Mouse (Mus musculus) limb, embryonic 12.5 days (tissue): ENCODE results near the gene Dido1. TPM values are rescaled to one million over a fixed set of nuclear protein-coding genes. Genes with fewer than 3 reads are reported as not detected.
A peak's percentile ranks its signal among the peaks of the same experiment; 100 is the strongest.

Experiments
- ATAC-seq: fragments of 200-750 bp; cut with Nextera tagmentation; 2 replicates; pipeline ENCODE4 v1.8.0; 2017; ENCODE audit warnings: low read depth, moderate TSS enrichment; ENCODE audit not compliant: insufficient number of reproducible peaks, insufficient read depth, low FRiP score, low TSS enrichment
- H3K27ac ChIP-seq: fragments of 300-500 bp; sonication (generic); 2 replicates; pipeline ENCODE4 v1.5.1; 2016; ENCODE audit warnings: mild to moderate bottlenecking, moderate library complexity
- H3K27me3 ChIP-seq: fragments of 300-500 bp; sonication (generic); 2 replicates; pipeline ENCODE4 v1.6.1; 2016; ENCODE audit warnings: mild to moderate bottlenecking, moderate library complexity
- H3K36me3 ChIP-seq: fragments of 300-500 bp; sonication (generic); 2 replicates; pipeline ENCODE4 v1.6.1; 2016; ENCODE audit warnings: mild to moderate bottlenecking, moderate library complexity
- H3K4me1 ChIP-seq: fragments of 300-500 bp; sonication (generic); replicated peaks from 2 replicates; pipeline ENCODE4 v1.6.1; 2016
- H3K4me2 ChIP-seq: fragments of 300-500 bp; sonication (generic); 2 replicates; pipeline ENCODE4 v1.6.1; 2016; ENCODE audit warnings: mild to moderate bottlenecking, moderate library complexity
- H3K4me3 ChIP-seq: fragments of 300-500 bp; sonication (generic); replicated peaks from 2 replicates; pipeline ENCODE4 v1.5.1; 2016; ENCODE audit warnings: mild to moderate bottlenecking
- H3K9ac ChIP-seq: fragments of 300-500 bp; sonication (generic); replicated peaks from 2 replicates; pipeline ENCODE4 v1.6.1; 2016; ENCODE audit warnings: mild to moderate bottlenecking, moderate library complexity
- H3K9me3 ChIP-seq: fragments of 300-500 bp; sonication (generic); 2 replicates; pipeline ENCODE4 v1.6.1; 2016; ENCODE audit warnings: mild to moderate bottlenecking, moderate library complexity
- WGBS: fragments of 180-500 bp; shearing (Covaris S2); methylation state at CpG from one replicate; pipeline ENCODE4 v1.1.7; 2016; 5-methylcytosine and 5-hydroxymethylcytosine counted together
- polyA plus RNA-seq: library from polyadenylated mRNA; unstranded; fragments of >200 nt; fragmentation: Nextera tagmentation; extraction: Ambion mirVana; gene quantifications from 2 replicates; pipeline ENCODE4 v1.2.1, GENCODE M21; 2016

Dido1 gene
- polyA plus RNA-seq: 36.1 and 38.2 TPM in 2 replicates

DNA sequence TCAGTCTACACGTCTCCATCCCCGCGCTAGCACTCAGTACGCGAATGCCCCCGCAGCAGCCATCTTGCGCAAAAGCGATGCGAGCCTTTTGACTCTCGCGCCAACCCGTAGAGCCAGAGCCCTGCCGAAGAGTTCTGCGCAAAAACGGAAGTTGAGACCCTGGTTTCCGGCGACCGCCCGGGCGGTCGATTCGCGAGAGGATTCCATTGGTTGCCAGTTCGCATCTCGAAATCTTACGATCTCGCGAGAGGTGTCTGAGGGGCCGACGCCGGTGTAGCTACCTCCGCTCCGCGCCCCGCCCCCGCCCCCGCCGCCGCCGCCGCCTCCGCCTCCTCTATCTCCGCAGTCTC lies at the start of gene Dido1, which contains the start of gene Gid8:
Dido1 (minus strand) TSS at position 77 of the 350 bp plus-strand sequence.
Gid8 (plus strand) TSS at position 195 of the 350 bp plus-strand sequence.
- no peaks in the 10 kb centered on the region for H3K9me3 ChIP-seq
- peak within 1 kb of the TSS; percentile 98 for H3K9ac ChIP-seq
- peaks cover 20% of the 10 kb centered on the region for H3K4me1 ChIP-seq
- WGBS: 1% methylated on average over 40 of the region's 43 CpGs
- H3K27ac ChIP-seq: peak within 1 kb of the TSS; percentile 88
- peak within 1 kb of the TSS; percentile 99 for H3K4me3 ChIP-seq
- H3K36me3 ChIP-seq: peaks cover 44% of the 10 kb centered on the region
- ATAC-seq: peak; percentile 93
- H3K4me2 ChIP-seq: peak within 1 kb of the TSS; percentile 91
- no peaks in the 10 kb centered on the region for H3K27me3 ChIP-seq

DNA sequence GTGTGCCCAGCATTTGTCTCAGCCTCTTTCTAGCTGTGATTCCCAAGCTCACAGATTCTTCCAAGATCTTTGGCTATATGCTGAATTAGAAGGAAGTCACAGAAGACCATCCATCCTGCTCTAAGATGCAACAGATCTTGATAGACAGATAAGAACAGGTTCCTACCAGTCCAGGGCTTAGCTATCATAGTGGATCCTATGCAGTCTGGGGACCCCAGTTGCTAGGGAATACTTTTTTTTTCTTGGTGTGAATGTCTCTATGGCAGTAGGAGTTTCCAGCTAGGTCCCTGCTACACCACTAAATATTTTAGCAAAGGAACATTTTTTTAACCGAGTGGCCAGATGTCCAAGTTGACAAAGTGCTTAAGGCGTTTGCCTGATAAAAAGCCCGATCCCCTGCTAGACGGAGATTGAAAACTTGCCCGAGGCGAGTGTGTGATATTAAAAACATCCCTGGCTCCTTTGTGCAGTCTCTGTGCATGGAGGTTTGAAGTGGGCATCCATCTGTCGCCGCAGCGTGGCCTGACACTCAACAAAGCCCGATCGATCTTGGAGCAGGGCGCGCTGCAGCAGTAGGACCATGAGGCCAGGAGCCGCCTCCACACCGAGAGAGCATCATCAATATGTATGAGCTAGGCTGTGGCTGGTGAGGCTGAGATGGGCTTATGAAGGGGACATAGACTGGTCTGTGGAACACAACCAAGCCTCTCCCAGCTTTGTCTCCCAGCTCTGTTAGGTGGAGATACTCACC lies 48.9 kb upstream of the Dido1 start:
- H3K9me3 ChIP-seq: no peaks in the 10 kb centered on the region
- H3K36me3 ChIP-seq: no peaks in the 10 kb centered on the region
- no peaks in the 10 kb centered on the region for H3K4me1 ChIP-seq
- no peak overlapping the region for H3K9ac ChIP-seq
- 53% methylated on average over 15 of the region's 15 CpGs for WGBS
- no peak for ATAC-seq
- H3K27ac ChIP-seq: no peak overlapping the region
- no peak overlapping the region for H3K4me3 ChIP-seq
- peaks cover 34% of the 10 kb centered on the region for H3K27me3 ChIP-seq
- H3K4me2 ChIP-seq: no peak overlapping the region

DNA sequence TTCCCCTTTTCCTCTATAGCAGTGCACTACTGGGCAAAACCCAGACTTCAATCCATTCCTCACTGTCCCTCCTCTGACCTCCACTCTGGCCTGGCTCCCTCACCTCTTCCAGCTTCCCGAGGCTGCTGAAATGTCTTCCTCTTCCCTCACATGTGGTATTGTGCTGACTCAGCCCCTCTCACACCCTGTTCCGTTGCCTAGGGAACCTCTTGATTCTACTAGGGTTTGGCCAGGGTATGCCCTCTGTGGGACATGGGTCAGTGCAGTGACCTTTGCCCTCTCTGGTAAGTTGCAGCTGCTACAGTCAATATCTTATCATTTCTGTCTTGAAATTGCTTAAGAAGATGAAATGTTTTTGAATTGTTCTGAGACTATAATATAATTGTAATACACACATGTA lies 47.0 kb upstream of the Dido1 start:
- WGBS: 35% methylated on average over 2 of the region's 2 CpGs
- H3K36me3 ChIP-seq: no peaks in the 10 kb centered on the region
- no peak for ATAC-seq
- H3K27me3 ChIP-seq: peaks cover 39% of the 10 kb centered on the region
- H3K9ac ChIP-seq: no peak overlapping the region
- no peak overlapping the region for H3K4me3 ChIP-seq
- H3K4me2 ChIP-seq: no peak overlapping the region
- H3K9me3 ChIP-seq: no peaks in the 10 kb centered on the region
- no peak overlapping the region for H3K27ac ChIP-seq
- H3K4me1 ChIP-seq: no peaks in the 10 kb centered on the region

DNA sequence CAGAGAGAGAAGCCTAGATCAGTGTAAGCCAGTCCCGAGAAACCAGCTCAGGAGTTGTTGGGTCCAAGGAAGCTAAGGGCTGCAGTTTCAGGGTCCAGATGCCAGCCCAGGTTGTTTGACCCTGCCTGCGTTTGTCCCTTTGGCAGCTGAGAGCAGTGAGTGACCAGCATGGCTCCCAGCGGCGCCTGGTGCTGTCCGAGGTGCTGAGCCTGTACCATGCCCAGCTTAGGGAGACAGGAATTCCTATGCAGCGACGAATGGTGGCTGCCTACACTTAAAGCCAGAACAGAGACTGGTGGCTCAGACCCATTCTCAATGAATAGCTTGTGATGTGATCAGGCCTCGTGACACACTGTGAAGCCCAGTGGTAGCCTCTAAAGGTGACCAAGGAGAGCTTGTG lies 46.1 kb upstream of the Dido1 start:
- peak; percentile 56; the same call in 1 of the 2 replicates for ATAC-seq
- under 1% methylated on average over 8 of the region's 8 CpGs for WGBS

DNA sequence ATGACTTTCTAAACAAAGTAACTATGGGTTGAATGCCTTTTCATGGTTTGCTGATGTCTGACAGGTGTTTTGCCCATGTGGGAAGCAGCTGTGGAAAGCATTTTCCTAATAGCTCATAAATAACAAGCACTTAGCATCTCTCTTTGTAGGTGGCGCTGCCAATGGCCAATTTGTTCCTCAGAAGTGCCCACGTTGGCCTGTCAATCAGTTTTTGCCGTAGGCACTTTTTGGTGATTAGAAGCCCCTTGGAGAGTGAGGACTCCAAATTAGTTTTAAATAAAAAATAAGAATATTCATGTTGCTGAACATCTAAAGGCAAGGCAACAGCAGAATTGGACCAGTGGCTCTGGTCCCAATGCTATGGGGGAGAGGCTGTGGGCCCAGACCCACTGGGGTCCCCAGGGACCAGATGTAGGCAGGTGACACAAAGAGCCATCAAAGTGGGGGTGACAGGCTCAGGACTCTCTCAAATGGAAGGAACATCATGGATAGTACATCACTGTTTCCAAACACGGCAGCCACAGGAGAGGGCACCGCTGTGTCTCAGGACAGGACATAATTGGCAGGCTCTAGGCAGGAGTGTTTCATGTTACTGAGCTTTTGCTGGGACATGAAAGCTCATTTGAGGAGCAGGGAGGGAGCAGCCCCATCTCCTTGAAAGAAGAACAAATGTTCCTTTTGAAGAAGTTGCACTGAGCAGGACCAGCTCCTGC lies 45.3 kb upstream of the Dido1 start:
- ATAC-seq: peak; percentile 26; the same call in 1 of the 2 replicates
- 53% methylated on average over 5 of the region's 5 CpGs for WGBS
- Histone ChIP-seq H3K9me3 (no peaks in the 10 kb centered on the region), H3K27me3 (peaks cover 32% of the 10 kb centered on the region), H3K9ac (no peak overlapping the region), H3K4me3 (no peak overlapping the region), H3K4me1 (no peaks in the 10 kb centered on the region), H3K4me2 (no peak overlapping the region), H3K27ac (no peak overlapping the region), H3K36me3 (no peaks in the 10 kb centered on the region)

More for the DNA sequence above, 46.1 kb upstream of the Dido1 start:
- no peak overlapping the region for H3K9ac ChIP-seq
- H3K27me3 ChIP-seq: peaks cover 32% of the 10 kb centered on the region
- H3K4me2 ChIP-seq: no peak overlapping the region
- no peaks in the 10 kb centered on the region for H3K36me3 ChIP-seq
- no peaks in the 10 kb centered on the region for H3K9me3 ChIP-seq
- H3K4me1 ChIP-seq: no peaks in the 10 kb centered on the region
- no peak overlapping the region for H3K27ac ChIP-seq
- H3K4me3 ChIP-seq: no peak overlapping the region

DNA sequence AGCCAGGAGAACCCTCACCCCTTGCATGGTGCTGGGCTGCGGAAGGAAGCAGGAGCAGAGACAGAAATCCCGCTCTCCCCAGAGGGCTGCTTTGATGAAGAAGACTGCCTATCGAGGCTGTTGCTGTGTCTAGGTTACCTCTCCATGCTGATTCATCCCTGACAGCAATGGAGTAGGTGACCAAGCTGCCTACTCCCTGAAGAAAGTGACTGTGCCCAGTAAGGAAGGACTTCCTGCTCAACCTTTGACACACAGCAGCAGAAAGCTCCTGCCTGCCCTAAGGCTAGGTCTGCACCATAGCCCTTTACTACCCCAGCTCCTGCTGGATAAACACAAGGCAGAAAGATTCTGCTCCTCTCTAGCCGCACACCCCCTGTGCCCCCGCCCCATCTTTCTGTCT lies 39.1 kb upstream of the Dido1 start:
- WGBS: 57% methylated on average over 5 of the region's 5 CpGs
- Histone ChIP-seq H3K27ac (no peak overlapping the region), H3K36me3 (no peaks in the 10 kb centered on the region), H3K9ac (no peak overlapping the region), H3K9me3 (no peaks in the 10 kb centered on the region), H3K27me3 (peaks cover 17% of the 10 kb centered on the region), H3K4me3 (no peak overlapping the region), H3K4me1 (no peaks in the 10 kb centered on the region), H3K4me2 (no peak overlapping the region)
- ATAC-seq: no peak

DNA sequence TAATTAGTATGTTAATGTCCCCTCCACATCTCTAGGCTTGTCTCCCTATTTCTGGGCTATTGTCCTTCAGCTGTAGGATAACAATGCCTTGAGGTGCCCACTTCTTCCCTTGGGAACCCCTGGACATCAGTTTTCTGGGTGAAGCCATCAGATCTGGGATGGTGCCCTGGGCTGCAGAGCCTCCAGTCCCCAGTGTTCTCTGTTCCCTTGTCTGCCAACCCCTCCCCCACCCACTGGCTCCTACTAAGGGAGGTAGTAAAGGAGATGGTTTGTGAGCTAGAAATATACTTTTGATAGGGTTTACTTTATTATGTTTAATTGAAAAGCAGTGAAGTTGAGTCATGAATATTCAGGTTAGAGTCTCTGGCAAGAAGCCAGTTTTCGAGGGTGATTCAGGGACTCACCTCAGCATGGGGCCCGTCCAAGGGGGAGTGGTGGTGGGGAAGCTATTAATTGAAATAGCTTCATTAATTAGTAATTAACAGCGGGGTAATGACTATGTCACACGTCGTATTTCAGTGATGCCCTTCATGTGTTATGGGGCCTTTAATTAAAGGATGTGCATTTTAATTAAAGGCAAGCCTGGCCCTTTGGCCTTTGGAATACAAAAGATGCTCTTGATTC lies 36.9 kb upstream of the Dido1 start:
- Histone ChIP-seq H3K27me3 (peaks cover 7% of the 10 kb centered on the region), H3K27ac (no peak overlapping the region), H3K9ac (no peak overlapping the region), H3K9me3 (no peaks in the 10 kb centered on the region), H3K4me2 (no peak overlapping the region), H3K4me3 (no peak overlapping the region), H3K4me1 (no peaks in the 10 kb centered on the region), H3K36me3 (no peaks in the 10 kb centered on the region)
- ATAC-seq: no peak
- WGBS: 33% methylated on average over 5 of the region's 5 CpGs

DNA sequence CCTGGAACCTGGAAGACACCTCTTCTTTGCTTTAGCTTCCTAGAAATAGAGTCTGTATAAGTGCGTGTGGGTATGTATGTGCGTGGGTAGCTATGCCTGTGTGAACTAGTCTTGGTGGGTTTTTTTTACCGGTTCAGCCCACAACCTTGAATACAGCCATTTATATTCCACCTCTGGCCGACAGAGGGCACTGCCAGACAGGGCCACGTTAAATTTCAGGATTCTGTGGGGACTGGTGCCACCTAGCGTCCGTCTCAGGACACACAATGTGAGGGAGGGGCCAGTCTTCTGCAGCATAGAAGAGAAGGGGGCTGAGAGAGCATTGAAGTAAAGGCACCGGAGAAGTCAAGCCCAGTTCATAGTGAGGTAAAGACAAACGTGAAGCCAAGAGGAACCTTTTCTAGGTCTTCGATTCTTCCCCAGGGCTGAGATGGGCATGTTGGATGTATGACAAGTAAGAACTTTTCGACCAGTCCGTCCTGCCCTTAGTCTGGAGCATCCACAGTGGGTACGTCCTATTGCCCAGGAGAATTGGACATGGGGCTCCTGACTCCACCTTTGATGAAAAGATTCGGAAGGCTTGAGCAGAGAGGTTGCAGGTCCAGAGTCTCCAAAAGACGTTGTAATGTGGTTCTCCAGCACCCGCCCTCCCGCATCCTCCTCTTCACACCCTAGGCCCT lies 35.6 kb upstream of the Dido1 start:
- WGBS: 37% methylated on average over 17 of the region's 17 CpGs
- ATAC-seq: no peak
- no peak overlapping the region for H3K4me2 ChIP-seq
- H3K9me3 ChIP-seq: no peaks in the 10 kb centered on the region
- H3K4me3 ChIP-seq: no peak overlapping the region
- no peaks in the 10 kb centered on the region for H3K4me1 ChIP-seq
- H3K27me3 ChIP-seq: peaks cover 7% of the 10 kb centered on the region
- no peak overlapping the region for H3K27ac ChIP-seq
- no peaks in the 10 kb centered on the region for H3K36me3 ChIP-seq
- no peak overlapping the region for H3K9ac ChIP-seq

DNA sequence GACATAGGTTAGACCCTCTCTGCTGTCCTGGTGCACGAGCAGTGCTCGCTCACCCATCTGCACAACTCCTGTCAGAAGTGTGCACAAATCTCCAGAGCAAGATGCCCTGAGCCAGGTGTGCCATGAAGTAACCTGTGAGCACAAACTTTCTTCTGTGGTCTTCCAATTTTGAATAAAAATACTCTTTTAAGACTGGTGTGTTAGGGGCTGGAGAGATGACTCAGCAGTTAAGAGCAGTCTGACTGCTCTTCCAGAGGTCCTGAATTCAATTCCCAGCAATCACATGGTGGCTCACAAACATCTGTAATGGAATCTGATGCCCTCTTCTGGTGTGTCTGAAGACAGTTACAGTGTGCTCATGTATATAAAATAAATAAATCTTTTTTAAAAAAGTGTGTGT lies 33.5 kb upstream of the Dido1 start:
- Histone ChIP-seq H3K4me2 (no peak overlapping the region), H3K27me3 (peaks cover 4% of the 10 kb centered on the region), H3K27ac (no peak overlapping the region), H3K4me3 (no peak overlapping the region), H3K4me1 (no peaks in the 10 kb centered on the region), H3K9ac (no peak overlapping the region), H3K9me3 (no peaks in the 10 kb centered on the region), H3K36me3 (no peaks in the 10 kb centered on the region)
- ATAC-seq: no peak
- WGBS: 88% methylated on average over 2 of the region's 2 CpGs

DNA sequence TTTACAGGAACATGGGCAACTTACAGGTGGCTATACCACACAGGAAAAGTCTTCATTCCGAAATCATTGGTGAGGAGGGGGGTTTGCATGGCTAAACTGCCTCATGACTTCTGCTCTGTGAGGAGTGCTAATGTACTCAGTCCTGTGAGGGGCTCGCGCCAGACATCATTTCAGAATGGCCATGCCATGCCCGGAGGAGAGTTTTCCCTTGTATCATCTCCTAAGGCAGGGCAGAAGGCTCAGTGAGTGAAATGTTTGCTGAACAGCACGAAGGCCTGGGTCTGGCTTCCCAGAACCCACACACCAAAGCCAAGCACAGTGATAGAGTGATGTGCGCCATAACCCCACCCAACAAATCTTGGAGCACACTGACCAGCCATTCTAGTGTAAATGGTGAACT lies 33.0 kb upstream of the Dido1 start:
- no peak for ATAC-seq
- WGBS: 87% methylated on average over 6 of the region's 6 CpGs
- H3K27ac ChIP-seq: no peak overlapping the region
- no peaks in the 10 kb centered on the region for H3K9me3 ChIP-seq
- no peak overlapping the region for H3K4me2 ChIP-seq
- H3K36me3 ChIP-seq: no peaks in the 10 kb centered on the region
- H3K9ac ChIP-seq: no peak overlapping the region
- H3K4me1 ChIP-seq: no peaks in the 10 kb centered on the region
- H3K27me3 ChIP-seq: peaks cover 4% of the 10 kb centered on the region
- H3K4me3 ChIP-seq: no peak overlapping the region

DNA sequence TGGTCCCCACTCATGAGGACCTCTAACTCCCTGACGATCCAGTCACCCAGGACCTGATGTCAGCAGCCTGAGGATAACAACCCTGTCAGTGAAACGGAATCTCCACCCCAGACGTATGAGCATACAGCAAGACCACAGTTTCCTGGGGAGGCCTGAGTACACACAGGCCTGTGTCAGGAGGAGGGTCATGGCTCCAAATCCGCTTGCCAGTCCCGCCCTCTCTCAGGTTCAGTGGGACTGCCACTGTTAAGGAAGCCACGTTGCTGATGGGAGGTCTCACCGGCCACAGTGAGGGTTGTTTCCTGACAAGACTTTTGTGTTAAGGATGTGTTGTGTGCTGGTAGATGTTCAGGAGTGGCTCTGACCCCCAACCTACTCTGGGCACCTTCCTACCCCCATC lies 31.6 kb upstream of the Dido1 start:
- 77% methylated on average over 7 of the region's 7 CpGs for WGBS
- Histone ChIP-seq H3K4me1 (no peaks in the 10 kb centered on the region), H3K9me3 (no peaks in the 10 kb centered on the region), H3K4me2 (no peak overlapping the region), H3K36me3 (no peaks in the 10 kb centered on the region), H3K27me3 (no peaks in the 10 kb centered on the region; the same call in 1 of the 2 replicates), H3K4me3 (no peak overlapping the region), H3K27ac (no peak overlapping the region), H3K9ac (no peak overlapping the region)
- ATAC-seq: no peak
